Mouse (Mus musculus) hindbrain, embryonic 14.5 days (tissue): ENCODE data around the gene Mob3b. TPM values are rescaled to one million over a fixed set of nuclear protein-coding genes. Genes with fewer than 3 reads are reported as not detected.

Source experiments
- ATAC-seq: fragments of 200-750 bp; cut with Nextera tagmentation; 2 replicates; pipeline ENCODE4 v1.8.0; 2017; ENCODE audit warnings: moderate number of reproducible peaks, mild to moderate bottlenecking, moderate TSS enrichment, moderate library complexity; ENCODE audit not compliant: low FRiP score
- DNase-seq: peaks from one replicate; pipeline ENCODE4 v3.0.0-alpha.2; 2015; ENCODE audit warnings: low spot score
- H3K27ac ChIP-seq: fragments of 300-500 bp; sonication (generic); 2 replicates; pipeline ENCODE4 v1.5.1; 2014; ENCODE audit warnings: mild to moderate bottlenecking, moderate library complexity
- H3K27me3 ChIP-seq: fragments of 300-500 bp; sonication (generic); 2 replicates; pipeline ENCODE4 v1.6.1; 2014; ENCODE audit warnings: mild to moderate bottlenecking, low read length, mixed read lengths; ENCODE audit not compliant: control insufficient read depth, insufficient read depth
- H3K36me3 ChIP-seq: fragments of 300-500 bp; sonication (generic); replicated peaks from 2 replicates; pipeline ENCODE4 v1.6.1; 2014; ENCODE audit not compliant: control insufficient read depth, insufficient read depth
- H3K4me1 ChIP-seq: fragments of 300-500 bp; sonication (generic); replicated peaks from 2 replicates; pipeline ENCODE4 v1.6.1; 2014; ENCODE audit warnings: antibody characterized with exemption, low read length, mixed read lengths; ENCODE audit not compliant: control insufficient read depth, insufficient read depth
- H3K4me2 ChIP-seq: fragments of 300-500 bp; sonication (generic); replicated peaks from 2 replicates; pipeline ENCODE4 v1.6.1; 2014; ENCODE audit warnings: mild to moderate bottlenecking, moderate library complexity
- H3K4me3 ChIP-seq: fragments of 300-500 bp; sonication (generic); replicated peaks from 2 replicates; pipeline ENCODE4 v1.5.1; 2014; ENCODE audit warnings: mild to moderate bottlenecking, low read length
- H3K9ac ChIP-seq: fragments of 300-500 bp; sonication (generic); 2 replicates; pipeline ENCODE4 v1.6.1; 2014
- H3K9me3 ChIP-seq: fragments of 300-500 bp; sonication (generic); 2 replicates; pipeline ENCODE4 v1.6.1; 2016; ENCODE audit warnings: low read length; ENCODE audit not compliant: control insufficient read depth
- WGBS: fragments of 180-500 bp; shearing (Covaris S2); extraction: QIAGEN DNeasy Blood & Tissue Kit; methylation state at CpG from one replicate; pipeline ENCODE4 v1.1.7; 2014; 5-methylcytosine and 5-hydroxymethylcytosine counted together
- polyA plus RNA-seq: library from polyadenylated mRNA; unstranded; fragments of >200 nt; fragmentation: Nextera tagmentation; extraction: Ambion mirVana; gene quantifications from 2 replicates; pipeline ENCODE4 v1.2.1, GENCODE M21; 2014

Mob3b gene
- polyA plus RNA-seq, 1 experiment from 2014 or later, result 4.0 TPM

DNA sequence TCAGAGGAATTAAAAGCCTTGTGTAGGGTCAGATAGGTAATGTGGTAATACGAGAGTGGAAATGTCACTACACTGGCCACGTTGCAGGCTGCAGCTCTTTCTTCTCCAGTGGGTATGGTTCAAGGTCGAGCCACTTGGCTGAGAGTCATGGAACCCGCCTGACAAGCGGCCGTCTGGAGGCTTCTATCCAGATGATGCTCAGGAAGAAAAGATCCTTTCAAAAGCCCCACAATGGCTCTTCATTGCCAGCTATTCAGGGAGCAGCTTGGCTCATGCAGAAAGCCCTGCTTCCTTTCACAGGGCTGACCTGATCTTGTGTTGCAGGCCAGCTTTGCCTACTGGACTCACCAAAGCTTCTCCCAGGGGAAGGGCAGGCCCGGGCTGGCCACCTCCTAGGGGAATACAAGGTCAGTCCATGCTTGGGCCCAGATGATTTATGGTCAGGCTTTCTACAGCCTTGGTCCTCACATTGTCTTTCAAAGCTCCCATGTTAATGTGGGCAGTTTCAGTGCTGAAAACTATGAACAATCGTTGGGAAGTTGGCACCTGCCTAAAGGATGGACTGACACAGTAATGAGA is 176.7 kb downstream of the Mob3b start:
- ATAC-seq, result peak; percentile 34; the same call in 1 of the 2 replicates

DNA sequence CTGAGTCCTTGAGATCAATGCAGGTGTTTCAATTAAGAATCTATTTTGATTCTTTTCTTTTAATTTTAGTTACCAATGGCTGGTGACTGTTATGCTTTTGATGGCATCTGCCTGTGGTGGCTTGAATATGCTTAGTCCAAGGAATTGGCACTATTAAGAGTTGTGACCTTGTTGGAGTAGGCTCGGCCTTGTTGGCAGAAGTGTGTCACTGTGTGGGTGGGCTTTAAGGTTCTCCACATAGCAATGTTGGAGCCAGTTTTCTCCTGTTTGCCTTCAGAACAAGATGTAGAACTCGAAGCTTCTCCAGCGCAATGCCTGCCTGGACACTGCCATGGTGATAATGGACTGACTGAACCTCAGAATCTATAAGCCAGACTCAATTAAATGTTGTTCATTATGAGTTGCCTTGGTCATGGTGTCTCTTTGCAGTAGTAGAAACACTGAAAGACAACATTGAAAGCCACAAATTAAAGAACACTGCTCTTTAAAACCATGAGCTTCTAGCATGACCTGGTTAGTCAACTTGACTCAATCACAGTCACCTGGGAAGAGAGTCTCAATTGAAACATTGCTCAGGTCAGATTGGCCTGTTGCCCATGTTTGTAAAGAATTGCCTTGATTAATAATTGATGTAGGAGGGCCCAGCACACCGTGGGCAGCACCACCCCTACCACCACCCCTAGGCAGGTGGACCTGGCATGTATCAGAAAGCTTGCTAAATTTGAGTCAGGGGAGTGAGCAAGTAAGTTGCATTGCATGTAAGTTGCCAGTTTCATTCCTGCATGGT is 180.2 kb downstream of the Mob3b start:
- DNase-seq, result no peak
- Histone ChIP-seq H3K27me3 (no peaks in the 10 kb centered on the region), H3K4me3 (no peak overlapping the region), H3K36me3 (no peaks in the 10 kb centered on the region), H3K27ac (no peak overlapping the region), H3K9ac (no peak overlapping the region), H3K9me3 (no peaks in the 10 kb centered on the region), H3K4me1 (peaks cover 9% of the 10 kb centered on the region; the same call in 1 of the 2 replicates), H3K4me2 (no peak overlapping the region)
- ATAC-seq, result no peak
- 94% methylated on average over 4 of the region's 4 CpGs for WGBS

More for the DNA sequence above, 176.7 kb downstream of the Mob3b start:
- Histone ChIP-seq H3K36me3 (no peaks in the 10 kb centered on the region), H3K4me2 (no peak overlapping the region), H3K4me1 (peaks cover 9% of the 10 kb centered on the region; the same call in 1 of the 2 replicates), H3K9ac (no peak overlapping the region), H3K27me3 (no peaks in the 10 kb centered on the region), H3K9me3 (no peaks in the 10 kb centered on the region), H3K27ac (no peak overlapping the region), H3K4me3 (no peak overlapping the region)
- 39% methylated on average over 8 of the region's 8 CpGs for WGBS
- DNase-seq, result no peak

DNA sequence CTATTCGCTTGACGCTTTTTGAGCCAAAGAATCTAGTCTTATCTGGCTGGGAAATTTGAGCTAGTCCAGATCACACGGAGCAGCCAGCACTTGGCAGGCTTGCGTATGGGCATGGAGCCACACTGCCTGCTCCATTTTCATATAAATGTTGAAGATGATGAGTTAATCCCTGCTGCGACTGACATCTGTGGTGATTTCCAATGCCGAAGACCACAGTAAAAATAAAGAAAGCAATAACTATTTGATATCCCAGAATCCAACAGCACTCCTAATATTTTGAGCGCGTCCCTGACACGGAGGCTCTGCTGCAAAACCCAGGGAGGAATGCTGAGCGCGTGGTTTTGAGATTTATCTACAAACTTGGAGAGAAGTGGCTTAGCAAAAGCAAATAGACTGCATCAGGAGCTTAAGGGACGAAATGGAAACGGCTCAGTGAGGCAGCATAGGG is 180.9 kb downstream of the Mob3b start:
- Histone ChIP-seq H3K27me3 (no peaks in the 10 kb centered on the region), H3K36me3 (no peaks in the 10 kb centered on the region), H3K9ac (no peak overlapping the region), H3K4me3 (no peak overlapping the region), H3K4me2 (no peak overlapping the region), H3K4me1 (peaks cover 3% of the 10 kb centered on the region; the same call in 1 of the 2 replicates), H3K9me3 (no peaks in the 10 kb centered on the region), H3K27ac (no peak overlapping the region)
- DNase-seq, result peak; percentile 26
- WGBS, result 87% methylated on average over 13 of the region's 13 CpGs
- no peak for ATAC-seq

DNA sequence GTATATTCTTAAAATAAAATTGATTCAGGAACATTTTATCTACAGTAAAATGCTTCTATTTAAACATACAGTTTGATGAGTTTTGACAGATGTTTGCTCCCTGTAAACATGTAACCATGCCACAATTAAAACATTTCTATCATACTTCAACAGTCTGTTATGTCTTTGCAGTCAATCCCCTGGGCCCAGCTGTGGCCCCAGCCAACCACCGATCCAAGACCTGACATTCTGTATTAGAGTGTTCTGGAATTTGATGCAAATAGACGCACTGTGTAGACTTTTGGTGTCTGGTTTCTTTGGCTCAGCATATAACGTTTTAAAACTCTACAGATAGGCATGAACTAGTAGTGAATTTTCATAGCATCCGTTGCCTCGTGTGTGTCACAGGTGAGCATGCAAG is 182.5 kb downstream of the Mob3b start:
- 89% methylated on average over 5 of the region's 5 CpGs for WGBS
- no peak overlapping the region for H3K4me3 ChIP-seq
- H3K4me1 ChIP-seq, result no peaks in the 10 kb centered on the region
- no peak overlapping the region for H3K9ac ChIP-seq
- H3K36me3 ChIP-seq, result no peaks in the 10 kb centered on the region
- H3K27me3 ChIP-seq, result no peaks in the 10 kb centered on the region
- no peaks in the 10 kb centered on the region for H3K9me3 ChIP-seq
- no peak overlapping the region for H3K4me2 ChIP-seq
- H3K27ac ChIP-seq, result no peak overlapping the region
- ATAC-seq (no peak), DNase-seq (no peak)

DNA sequence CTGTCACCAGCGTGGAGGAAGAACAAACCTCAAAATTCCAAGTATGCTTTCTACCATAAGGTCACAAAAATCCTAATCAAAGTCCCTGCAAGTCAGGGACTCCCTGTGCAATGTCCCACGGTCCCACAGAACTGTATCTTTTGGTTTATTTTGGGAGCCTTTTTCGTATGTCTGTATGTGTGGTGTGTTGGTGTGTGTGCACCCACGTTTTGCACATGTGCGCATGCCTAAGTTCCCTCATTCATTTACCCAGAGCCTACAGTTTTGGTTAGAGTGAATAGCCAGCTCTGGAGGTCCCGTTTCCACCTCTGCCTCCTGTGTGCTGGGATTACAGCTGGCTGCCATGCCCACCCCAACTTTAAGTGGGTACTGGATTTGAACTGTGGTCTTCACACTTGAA is 189.7 kb downstream of the Mob3b start:
- Histone ChIP-seq H3K4me3 (no peak overlapping the region), H3K9me3 (no peaks in the 10 kb centered on the region), H3K4me2 (no peak overlapping the region), H3K9ac (no peak overlapping the region), H3K27ac (no peak overlapping the region), H3K27me3 (no peaks in the 10 kb centered on the region), H3K36me3 (no peaks in the 10 kb centered on the region), H3K4me1 (no peaks in the 10 kb centered on the region)
- no peak for DNase-seq
- WGBS, result 87% methylated on average over 6 of the region's 6 CpGs
- no peak for ATAC-seq

DNA sequence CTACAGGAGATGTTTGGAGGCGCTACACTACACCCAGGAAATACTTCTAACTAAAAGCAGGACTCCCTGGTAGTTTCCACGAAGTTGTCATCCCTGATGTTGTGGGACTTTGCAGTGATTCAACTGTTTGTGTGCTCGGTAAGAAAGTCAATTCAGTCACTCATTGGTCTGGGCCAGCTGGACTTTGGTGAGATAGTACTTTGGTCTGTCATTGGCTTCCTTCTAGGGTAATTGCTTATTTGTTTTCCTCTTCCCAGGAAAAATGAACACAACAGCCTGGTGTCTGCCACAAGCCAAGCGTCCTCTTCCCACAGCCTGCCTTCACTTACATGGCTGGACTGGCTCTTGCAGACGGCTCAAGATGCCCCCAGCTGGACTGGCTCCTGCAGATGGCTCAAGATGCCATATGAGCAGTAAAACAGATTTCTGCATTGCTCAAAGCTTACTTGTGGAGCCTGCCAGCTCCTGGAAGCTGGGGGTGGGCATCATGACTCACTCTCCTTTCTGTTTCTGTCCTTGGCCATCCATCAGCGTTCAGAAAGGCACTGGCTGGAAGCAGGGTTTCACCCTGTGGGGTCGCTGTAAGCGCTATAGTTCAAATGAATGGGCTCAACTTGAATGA is 190.8 kb downstream of the Mob3b start:
- DNase-seq (no peak), ATAC-seq (no peak)
- no peak overlapping the region for H3K27ac ChIP-seq
- WGBS, result 59% methylated on average over 8 of the region's 8 CpGs
- no peaks in the 10 kb centered on the region for H3K36me3 ChIP-seq
- no peak overlapping the region for H3K9ac ChIP-seq
- no peaks in the 10 kb centered on the region for H3K27me3 ChIP-seq
- no peaks in the 10 kb centered on the region for H3K4me1 ChIP-seq
- H3K9me3 ChIP-seq, result no peaks in the 10 kb centered on the region
- no peak overlapping the region for H3K4me3 ChIP-seq
- no peak overlapping the region for H3K4me2 ChIP-seq

DNA sequence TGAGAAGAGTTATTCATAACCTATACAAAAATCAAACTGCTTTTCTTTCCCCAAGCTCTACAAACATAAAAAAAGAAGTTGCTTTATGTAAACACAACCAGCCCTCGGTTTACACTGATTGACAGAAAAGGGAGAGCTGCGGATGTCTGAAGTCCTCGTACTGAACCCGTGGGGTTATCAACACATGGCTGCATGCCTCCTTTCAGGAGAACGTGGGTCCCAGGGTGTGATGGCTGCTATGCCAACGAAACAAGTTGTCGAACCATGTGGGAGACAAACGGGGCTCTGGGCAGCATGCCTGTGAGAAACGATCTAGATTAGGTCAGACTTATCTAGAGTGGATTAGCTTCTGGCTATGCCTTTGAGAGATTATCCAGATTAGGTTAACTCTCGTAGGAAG is 192.4 kb downstream of the Mob3b start:
- H3K9me3 ChIP-seq, result no peaks in the 10 kb centered on the region
- no peak overlapping the region for H3K4me3 ChIP-seq
- no peaks in the 10 kb centered on the region for H3K4me1 ChIP-seq
- ATAC-seq (no peak), DNase-seq (no peak)
- no peak overlapping the region for H3K4me2 ChIP-seq
- H3K36me3 ChIP-seq, result no peaks in the 10 kb centered on the region
- H3K27me3 ChIP-seq, result no peaks in the 10 kb centered on the region
- WGBS, result 57% methylated on average over 10 of the region's 10 CpGs
- H3K27ac ChIP-seq, result no peak overlapping the region
- no peak overlapping the region for H3K9ac ChIP-seq

DNA sequence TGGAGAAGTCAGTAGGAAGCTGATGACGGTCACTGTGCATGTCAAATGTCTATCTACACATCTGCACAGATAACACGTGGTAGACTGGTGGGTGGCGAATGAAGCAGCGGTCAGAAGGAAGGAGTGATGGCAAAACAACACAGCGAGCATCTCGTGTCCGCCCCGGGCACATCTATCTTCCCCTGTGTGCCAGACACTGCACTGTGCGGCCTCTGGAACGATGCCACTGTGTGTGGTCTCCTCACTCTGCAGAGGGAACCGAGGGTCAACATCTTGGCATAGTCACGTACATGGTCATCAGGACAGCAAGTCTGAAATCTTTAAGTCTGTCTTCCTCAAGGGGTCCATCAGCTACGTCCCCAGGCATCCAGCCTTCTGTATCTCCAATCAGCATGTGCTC is 193.3 kb downstream of the Mob3b start:
- 83% methylated on average over 13 of the region's 13 CpGs for WGBS
- Histone ChIP-seq H3K9me3 (no peaks in the 10 kb centered on the region), H3K9ac (no peak overlapping the region), H3K4me1 (no peaks in the 10 kb centered on the region), H3K27ac (no peak overlapping the region), H3K36me3 (no peaks in the 10 kb centered on the region), H3K4me2 (no peak overlapping the region), H3K27me3 (no peaks in the 10 kb centered on the region), H3K4me3 (no peak overlapping the region)
- no peak for DNase-seq
- no peak for ATAC-seq

DNA sequence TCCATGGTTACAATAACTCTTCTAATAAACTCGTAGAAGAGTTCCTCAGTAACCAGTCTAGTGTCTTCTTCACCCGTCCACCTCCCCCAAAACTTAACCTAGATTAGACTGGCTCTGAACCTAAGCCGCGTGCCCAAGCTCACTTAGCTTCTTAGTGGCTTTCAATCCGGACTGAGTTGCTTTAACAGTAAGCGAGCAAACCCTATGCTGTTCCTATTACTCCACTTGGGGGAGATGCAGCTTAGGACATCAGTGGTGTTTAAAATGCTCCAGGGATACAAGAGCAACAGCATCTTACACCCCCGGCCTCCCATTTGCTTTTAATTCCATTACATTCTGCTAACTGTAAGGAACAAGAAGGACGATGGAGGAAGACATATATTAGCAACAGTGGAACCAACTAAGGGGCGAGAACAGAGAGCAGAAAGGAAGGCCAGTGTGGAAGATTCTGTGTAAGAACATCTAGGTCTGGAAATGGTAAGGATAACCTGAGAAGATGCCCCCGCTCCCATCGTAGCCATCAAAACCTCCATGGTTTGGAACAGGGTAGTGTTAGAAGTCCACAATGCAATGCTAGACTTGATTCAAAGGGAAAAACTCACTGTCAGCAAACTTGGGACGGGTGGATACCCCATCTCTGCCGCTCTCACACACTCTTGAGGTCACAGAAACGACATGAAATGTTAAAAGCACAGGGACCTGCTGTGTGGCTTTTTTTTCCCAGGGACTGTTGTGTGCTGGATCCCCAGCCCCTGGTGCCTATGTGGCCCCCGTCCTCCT is 196.3 kb downstream of the Mob3b start:
- DNase-seq (peak; percentile 59), ATAC-seq (no peak)
- H3K4me1 ChIP-seq, result no peaks in the 10 kb centered on the region
- H3K36me3 ChIP-seq, result no peaks in the 10 kb centered on the region
- WGBS, result 77% methylated on average over 15 of the region's 15 CpGs
- no peak overlapping the region for H3K4me2 ChIP-seq
- no peaks in the 10 kb centered on the region for H3K9me3 ChIP-seq
- no peak overlapping the region for H3K9ac ChIP-seq
- H3K4me3 ChIP-seq, result no peak overlapping the region
- no peak overlapping the region for H3K27ac ChIP-seq
- H3K27me3 ChIP-seq, result no peaks in the 10 kb centered on the region
